Mouse (Mus musculus) gastrocnemius, adult 2 months (tissue): ENCODE results near the gene Surf6. TPM values are rescaled to one million over a fixed set of nuclear protein-coding genes. Genes with fewer than 3 reads are reported as not detected.
A peak's percentile ranks its signal among the peaks of the same experiment; 100 is the strongest.

Experiments used
- DNase-seq: peaks from one replicate; pipeline ENCODE4 v3.0.0; 2022
- H3K27ac ChIP-seq: fragments of 200-600 bp; 2 replicates; pipeline ENCODE4 v1.8.1; 2022; ENCODE audit warnings: mild to moderate bottlenecking
- H3K4me3 ChIP-seq: fragments of 200-600 bp; 2 replicates; pipeline ENCODE4 v1.8.1; 2022; ENCODE audit warnings: mild to moderate bottlenecking, moderate library complexity
- CTCF ChIP-seq: fragments of 200-600 bp; IDR thresholded peaks from 2 replicates; pipeline ENCODE4 v1.8.1; 2022; ENCODE audit warnings: antibody characterized with exemption, mild to moderate bottlenecking, moderate library complexity
- intact Hi-C: fragments of 180-260 bp; cut with DNase I; formaldehyde crosslinking; loops from one replicate; pipeline ENCODE4 v1.15.1; 2025
- long read RNA-seq, 2 experiments: library from polyadenylated mRNA; stranded (forward); transcript quantifications; one replicate each; pipeline ENCODE4 v2.0.0; 2021
- total RNA-seq, 2 experiments: library from RNA; stranded (reverse); gene quantifications; 2 replicates each; pipeline ENCODE4 v1.2.3; 2021

Gene Surf6
- 10 to 100 TPM; 13.0 to 13.1 TPM for total RNA-seq
- long read RNA-seq, experiment 1, transcript Surf6-201 (5 exons, 2,971 nt), result major isoform, 7 of 13 reads
- long read RNA-seq, experiment 1, partial matches to known transcripts, result 0 of 13 reads
- long read RNA-seq, experiment 1, other reads (novel, unspliced or antisense), result 6 of 13 reads
- long read RNA-seq, experiment 2, partial matches to known transcripts, result 1 of 4 reads
- long read RNA-seq, experiment 2, other reads (novel, unspliced or antisense), result 0 of 4 reads

GRCm38 (mm10) chr2:26902467-26903220 lies at the start of gene Surf6:
Surf6 (minus strand) TSS chr2:26902879.
- H3K4me3 ChIP-seq, result peak within 1 kb of the TSS; percentile 78
- intact Hi-C loops, result loop anchor here (5.0 kb wide), 1 partner anchor 455 kb away; the partner anchor contains the start of gene Sec16a
- peak within 1 kb of the TSS; percentile 90 for H3K27ac ChIP-seq
- peak; percentile 96 for DNase-seq
- no peak for TF ChIP-seq CTCF

DNA sequence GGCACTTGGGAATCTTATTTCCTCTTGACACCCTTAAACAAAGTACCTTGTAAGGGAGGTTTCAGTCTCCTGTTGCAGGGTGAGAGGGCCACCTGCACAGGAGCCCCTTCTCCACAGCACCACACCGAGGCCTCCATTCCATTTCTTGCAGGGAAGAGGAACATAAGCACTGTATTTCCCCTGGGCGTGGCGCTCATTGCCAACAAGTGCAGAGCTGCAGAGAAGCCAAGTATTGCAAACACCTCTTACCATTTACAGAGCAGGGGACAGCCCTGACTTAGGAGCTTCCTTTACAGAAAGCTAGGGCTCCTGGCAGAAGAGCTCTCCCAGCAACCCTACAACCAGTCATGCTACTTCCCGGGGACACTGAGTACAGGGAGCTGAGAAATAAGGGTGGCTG lies 49.5 kb upstream of the Surf6 start:
- no peak for TF ChIP-seq CTCF
- DNase-seq, result no peak
- Histone ChIP-seq H3K4me3 (no peak overlapping the region), H3K27ac (no peak overlapping the region)
- intact Hi-C loops, result no loop called here

DNA sequence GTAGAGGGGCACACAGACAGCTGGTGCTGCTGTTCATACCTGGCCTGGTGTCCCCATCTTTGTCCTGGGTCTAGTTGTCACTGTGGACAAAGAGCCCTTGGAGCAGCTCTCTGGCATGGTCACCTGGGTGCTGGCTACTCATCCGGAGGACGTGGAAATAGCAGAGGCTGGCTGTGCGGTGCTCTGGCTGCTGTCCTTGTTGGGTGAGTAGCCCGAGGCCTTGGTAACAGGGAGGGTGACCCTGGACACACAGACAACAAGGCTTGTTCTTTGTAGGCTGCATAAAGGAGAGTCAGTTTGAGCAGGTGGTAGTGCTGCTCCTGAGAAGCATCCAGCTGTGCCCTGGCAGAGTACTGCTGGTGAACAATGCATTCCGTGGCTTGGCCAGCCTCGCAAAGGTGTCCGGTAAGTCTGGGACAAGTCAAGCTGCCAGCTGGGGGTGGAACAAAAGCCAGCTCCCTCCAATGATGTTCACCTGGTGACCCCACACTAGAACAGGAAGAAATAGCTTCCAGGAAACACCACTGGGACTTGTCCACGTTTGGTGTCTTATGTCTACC lies 48.7 kb upstream of the Surf6 start:
- intact Hi-C loops, result no loop called here
- no peak overlapping the region for H3K4me3 ChIP-seq
- H3K27ac ChIP-seq, result no peak overlapping the region
- no peak for TF ChIP-seq CTCF
- no peak for DNase-seq

DNA sequence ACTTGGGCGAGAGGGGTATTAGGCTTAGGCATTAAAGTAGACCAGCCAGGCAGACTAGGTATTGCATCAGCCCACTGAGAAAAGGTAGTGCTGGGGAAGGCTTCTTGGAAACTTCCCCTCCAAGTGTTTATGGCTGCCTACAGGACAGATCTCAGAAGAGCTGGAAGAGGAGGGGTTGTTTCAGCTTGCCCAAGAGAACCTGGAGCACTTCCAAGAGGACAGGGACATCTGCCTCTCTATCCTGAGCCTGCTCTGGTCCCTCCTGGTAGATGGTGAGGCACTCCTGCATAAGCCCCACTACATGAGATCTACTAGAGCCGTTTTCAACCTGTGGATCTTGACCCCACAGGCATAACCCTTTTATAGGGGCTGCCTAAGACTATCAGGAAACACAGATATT lies 47.7 kb upstream of the Surf6 start:
- H3K4me3 ChIP-seq, result no peak overlapping the region
- H3K27ac ChIP-seq, result no peak overlapping the region
- no peak for DNase-seq
- intact Hi-C loops, result no loop called here
- TF ChIP-seq CTCF, result no peak

GRCm38 (mm10) chr2:26943253-26943652 lies 40.6 kb upstream of the Surf6 start:
- DNase-seq, result no peak
- H3K4me3 ChIP-seq, result no peak overlapping the region
- intact Hi-C loops, result no loop called here
- no peak overlapping the region for H3K27ac ChIP-seq
- no peak for TF ChIP-seq CTCF

GRCm38 (mm10) chr2:26941539-26941938 lies 38.9 kb upstream of the Surf6 start:
- Histone ChIP-seq H3K4me3 (no peak overlapping the region), H3K27ac (no peak overlapping the region)
- no peak for TF ChIP-seq CTCF
- no peak for DNase-seq
- intact Hi-C loops, result no loop called here

DNA sequence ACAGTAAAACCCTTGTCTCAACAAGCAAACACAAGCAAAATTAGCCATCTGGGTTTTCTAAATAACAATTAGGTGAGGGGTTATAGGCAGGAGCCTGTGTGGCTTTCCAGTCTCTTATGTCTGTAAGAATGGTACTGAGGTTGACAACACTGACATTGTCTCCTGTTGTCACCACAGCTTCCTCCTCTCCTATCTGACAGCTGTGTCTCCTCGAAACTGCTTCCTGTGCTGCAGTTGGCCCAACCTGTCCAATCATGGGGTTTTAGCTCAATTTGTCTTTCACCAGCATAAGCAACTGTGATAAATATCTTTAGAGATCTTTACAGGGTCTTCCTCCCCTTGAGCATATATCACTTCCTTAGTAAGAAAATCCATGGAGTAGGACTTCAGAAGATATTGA lies 33.7 kb upstream of the Surf6 start:
- DNase-seq, result no peak
- H3K27ac ChIP-seq, result no peak overlapping the region
- TF ChIP-seq CTCF, result no peak
- intact Hi-C loops, result loop anchor here (5.0 kb wide), 1 partner anchor 71 kb away; the partner anchor contains the start of gene Cacfd1
- no peak overlapping the region for H3K4me3 ChIP-seq

GRCm38 (mm10) chr2:26935286-26935685 lies 32.6 kb upstream of the Surf6 start:
- no peak for TF ChIP-seq CTCF
- Histone ChIP-seq H3K27ac (no peak overlapping the region), H3K4me3 (no peak overlapping the region)
- DNase-seq, result no peak
- intact Hi-C loops, result loop anchor here (5.0 kb wide), 1 partner anchor 72 kb away; the partner anchor contains the start of gene Cacfd1

- peak within 1 kb of the TSS; percentile 98 for H3K27ac ChIP-seq
- peak; percentile 97 for DNase-seq
- intact Hi-C loops, result loop anchor here (2.0 kb wide), 1 partner anchor 23 kb away; the partner anchor contains the start of genes Med22 and Rpl7a
- peak; percentile 4; the same call in 1 of the 2 replicates for TF ChIP-seq CTCF
- H3K4me3 ChIP-seq, result peak within 1 kb of the TSS; percentile 100
These were observed 30.8 kb upstream of the Surf6 start, which contains the start of the genes Surf4 and Stkld1 for GRCm38 (mm10) chr2:26933304-26934055. Surf4 (minus strand) TSS chr2:26933928. Stkld1 (plus strand) TSS chr2:26934047.

DNA sequence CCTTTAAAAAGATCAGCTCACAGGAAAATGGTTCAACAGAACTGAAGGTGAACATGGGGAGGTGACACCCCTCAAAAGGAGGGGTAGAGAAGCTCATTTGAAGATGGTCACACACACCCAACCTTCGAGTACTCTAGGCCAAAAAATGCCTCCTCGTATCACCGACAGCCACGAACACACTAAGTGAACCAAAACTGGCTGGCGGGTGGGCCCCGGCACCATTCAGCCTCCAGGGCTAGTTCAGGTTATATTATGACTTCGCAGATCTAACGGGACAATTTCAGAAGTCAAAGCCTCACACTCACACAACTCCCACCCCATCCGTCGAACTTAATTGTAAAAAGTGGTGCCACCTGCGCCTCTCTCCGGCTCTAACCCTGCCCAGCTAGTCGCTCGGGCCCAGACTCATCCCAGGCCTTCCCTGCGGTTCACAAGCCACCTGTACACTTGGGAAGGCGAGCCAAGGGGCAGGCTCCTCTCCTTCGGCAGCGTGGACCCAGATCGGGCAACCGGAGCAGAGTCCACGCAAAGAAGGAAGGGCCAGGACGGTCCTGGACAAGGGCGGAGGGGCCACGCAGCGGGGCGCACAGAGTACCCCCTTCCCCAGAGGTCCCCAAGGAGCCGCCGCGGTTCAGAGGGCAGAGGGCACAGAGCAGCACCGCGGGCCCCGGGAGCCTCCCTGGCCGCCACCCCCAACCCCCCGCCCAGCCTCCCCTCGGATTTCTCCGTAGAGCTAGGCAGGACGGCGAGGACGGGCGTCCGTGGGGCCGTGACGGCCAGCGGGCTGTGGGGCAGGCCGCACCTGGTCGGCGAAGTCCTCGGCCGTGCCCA lies 30.0 kb upstream of the Surf6 start:
- no peak for DNase-seq
- no peak for TF ChIP-seq CTCF
- intact Hi-C loops, result loop anchor here (2.0 kb wide), 1 partner anchor 22 kb away; the partner anchor contains the start of genes Med22 and Rpl7a
- peak overlapping the region; percentile 98 for H3K27ac ChIP-seq
- H3K4me3 ChIP-seq, result peak overlapping the region; percentile 100

GRCm38 (mm10) chr2:26930390-26930789 lies 27.7 kb upstream of the Surf6 start:
- intact Hi-C loops, result loop anchor here (1.0 kb wide), 1 partner anchor 108 kb away; no protein-coding TSS in a partner anchor
- peak; percentile 66 for DNase-seq
- Histone ChIP-seq H3K4me3 (peak overlapping the region; percentile 36), H3K27ac (peak overlapping the region; percentile 56)
- peak; percentile 75 for TF ChIP-seq CTCF
